In genomic region chr11:6199410-6200086, GRCm38 (mm10) we compare ENCODE assay signal across 8 mouse cellular contexts. TPM values are rescaled to one million over a fixed set of nuclear protein-coding genes. Genes with fewer than 3 reads are reported as not detected.
DNase-seq lines count a peak whose midpoint lies in the region; ATAC-seq and TF ChIP-seq lines count a peak whose summit lies in the region.

Gene A730071L15Rik (plus strand): TSS chr11:6200029.

- peak; percentile 27 for ATAC-seq in CD4-positive, CD25-positive, alpha-beta regulatory T cell, adult 4 months
- ATAC-seq in hindbrain, embryonic 13.5 days (ENCODE audit: low FRiP score) = peak; percentile 75
- peak; percentile 57 for ATAC-seq in megakaryocyte progenitor cell, adult 5-6 weeks (replicated peaks; ENCODE audit: poor library complexity)

- no peak for DNase-seq in gastrocnemius, adult 2 months
- DNase-seq in gastrocnemius, postnatal 10 days = no peak
- DNase-seq in layer of hippocampus, adult 8-10 months (ENCODE audit: low spot score in 2 of 2) = no peak
- no peak for DNase-seq in cerebellum, adult 9-10 months

- H3K27me3 ChIP-seq in hindbrain, embryonic 13.5 days = 0 out of 2 replicates have a peak, but pooled peaks cover 2% of the 10 kb centered on the region

- TF ChIP-seq POLR2A in cortical plate, adult 2 months (IDR thresholded peaks at IDR 0.05; ENCODE audit: extremely low read depth, insufficient read depth, low read length) = no peak

- WGBS in hindbrain, embryonic 13.5 days = 2% methylated on average over 35 of the region's 35 CpGs

- peak within 1 kb of the TSS; percentile 87 for H3K4me3 ChIP-seq in gastrocnemius, adult 2 months
- peak within 1 kb of the TSS; percentile 48 for H3K4me3 ChIP-seq in cortical plate, adult 2 months (ENCODE audit: insufficient read depth, low read length)
- peak within 1 kb of the TSS; percentile 98 for H3K4me3 ChIP-seq in hindbrain, embryonic 13.5 days

- no peaks in the 10 kb centered on the region for H3K36me3 ChIP-seq in hindbrain, embryonic 13.5 days

- intact Hi-C loops in gastrocnemius, adult 2 months (cut with DNase I) = loop anchor here (2.0 kb wide), 1 partner anchor 67 kb away; the partner anchor contains the start of gene Ddx56

- peak within 1 kb of the TSS; percentile 97 for H3K4me2 ChIP-seq in hindbrain, embryonic 13.5 days

- H3K9me3 ChIP-seq in hindbrain, embryonic 13.5 days = no peaks in the 10 kb centered on the region

- H3K4me1 ChIP-seq in cortical plate, adult 2 months (ENCODE audit: control insufficient read depth, insufficient read depth, low read length) = peaks cover 3% of the 10 kb centered on the region
- peaks cover 31% of the 10 kb centered on the region for H3K4me1 ChIP-seq in hindbrain, embryonic 13.5 days (replicated peaks)

- H3K27ac ChIP-seq in gastrocnemius, adult 2 months = peak within 1 kb of the TSS; percentile 100
- peak within 1 kb of the TSS; percentile 89 for H3K27ac ChIP-seq in cortical plate, adult 2 months (ENCODE audit: insufficient read depth, low read length)
- peak within 1 kb of the TSS; percentile 98 for H3K27ac ChIP-seq in hindbrain, embryonic 13.5 days

- TF ChIP-seq CTCF in gastrocnemius, adult 2 months (IDR thresholded peaks at IDR 0.05) = no peak
- TF ChIP-seq CTCF in cortical plate, adult 2 months (IDR thresholded peaks at IDR 0.05; ENCODE audit: extremely low read depth, insufficient read depth, low read length) = no peak

- H3K9ac ChIP-seq in hindbrain, embryonic 13.5 days = peak within 1 kb of the TSS; percentile 97

RNA-seq across cellular contexts. Expression of gene A730071L15Rik, which starts in this region (rescaled TPM):
- total RNA-seq in gastrocnemius, adult 2 months (2021) = under 1 TPM; 0.15 to 0.20 TPM
- not detected for total RNA-seq in gastrocnemius, postnatal 10 days (2021)
- under 1 TPM in 1 of 2 experiments, not detected in 1; 0.56 TPM for polyA plus RNA-seq in CD4-positive, CD25-positive, alpha-beta regulatory T cell, adult 4 months (2017; shearing (Covaris generic))
- 0.08 and 0.17 TPM in 2 replicates for polyA plus RNA-seq in cortical plate, adult 2 months (2012; rRNA removed)
- polyA plus RNA-seq in hindbrain, embryonic 13.5 days (2015; fragmentation: Nextera tagmentation; extraction: Ambion mirVana) = 0.69 and 1.1 TPM in 2 replicates
- 0.42 and 0.67 TPM in 2 replicates for total RNA-seq in megakaryocyte progenitor cell, adult 5-6 weeks (2015)
- total RNA-seq in megakaryocyte progenitor cell, adult 5-6 weeks (2017) = 0.51 and 1.7 TPM in 2 replicates
- total RNA-seq in layer of hippocampus, adult 8-10 months (2022) = under 1 TPM; 0.27 to 0.39 (median 0.29) TPM

Comparison
In these comparisons a context has a peak if more than half of its experiments do, and no peak if none do; other contexts are left out.
1. Peak in ATAC-seq in CD4-positive, CD25-positive, alpha-beta regulatory T cell, adult 4 months; RNA of the gene not detected or under 1 TPM.
2. H3K4me3 ChIP-seq: peak in every context shown above with its lines; median percentile 98 in hindbrain, embryonic 13.5 days; 87 in gastrocnemius, adult 2 months; 48 in cortical plate, adult 2 months.